Mouse (Mus musculus) bone marrow, adult 2 months (tissue): Measurements from ENCODE around the gene Izumo1r.
"Not testable (repeated sequence)": the region's sequence is repeated elsewhere in the genome, so short reads cannot be mapped to it uniquely, and the experiment has no call there.

Source experiments
- CTCF ChIP-seq: fragments of 200-500 bp; IDR thresholded peaks from 2 replicates; pipeline ENCODE4 v1.5.1; 2011; ENCODE audit warnings: low read length, control low read depth; ENCODE audit not compliant: control insufficient read depth, insufficient read depth
- POLR2A ChIP-seq: fragments of 200-500 bp; IDR thresholded peaks from 2 replicates; pipeline ENCODE4 v1.6.1; 2011; ENCODE audit warnings: low read depth, mild to moderate bottlenecking, control low read depth, low read length, borderline replicate concordance; ENCODE audit not compliant: control insufficient read depth

DNA sequence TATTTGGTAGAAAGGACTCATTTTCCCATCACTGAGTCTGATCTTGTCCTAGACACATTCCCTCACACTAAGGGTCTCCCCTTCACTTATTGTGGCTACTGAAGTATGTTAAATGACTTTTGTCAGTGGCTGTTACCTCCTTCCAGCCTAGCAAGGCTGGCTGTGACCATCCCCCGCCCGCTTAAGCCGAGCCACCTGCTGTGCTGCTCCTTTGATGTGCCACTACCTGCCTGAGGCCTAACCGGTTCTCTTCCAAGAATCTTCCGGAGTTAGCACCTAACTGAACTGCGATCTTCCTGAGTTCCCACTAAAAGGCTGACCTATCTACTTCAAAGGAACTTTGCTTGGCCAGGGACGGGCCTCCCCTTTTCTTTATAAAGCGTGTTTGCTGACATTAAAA lies 27.2 kb downstream of the Izumo1r start:
- not testable (repeated sequence) for TF ChIP-seq CTCF, POLR2A
